ENCODE assay signal across 28 mouse cellular contexts in genomic region chr9:5525762-5526360, GRCm38 (mm10).
"Had no signal": no experiment of that assay in that cellular context is flagged by ENCODE, and none has a peak within 500 bp of the region (broad histone marks: within the 10 kb centered on the region; RNA-seq: fewer than 3 reads in every experiment).

No protein-coding gene starts in this region.

- H3K27ac ChIP-seq: heart, adult 2 months; heart, embryonic 13.5 days; heart, embryonic 15.5 days; hindbrain, embryonic 13.5 days; hindbrain, embryonic 15.5 days; hindbrain, postnatal 0 days; kidney, embryonic 15.5 days; kidney, postnatal 0 days; limb, embryonic 13.5 days; limb, embryonic 15.5 days; liver, embryonic 13.5 days; liver, embryonic 15.5 days had no signal

- H3K27me3 ChIP-seq: heart, embryonic 13.5 days; heart, embryonic 15.5 days; hindbrain, embryonic 13.5 days; hindbrain, embryonic 15.5 days; kidney, embryonic 15.5 days; limb, embryonic 13.5 days; limb, embryonic 15.5 days; liver, embryonic 13.5 days; liver, embryonic 15.5 days had no signal

- H3K9ac ChIP-seq: heart, embryonic 13.5 days; heart, embryonic 15.5 days; hindbrain, embryonic 13.5 days; hindbrain, embryonic 15.5 days; kidney, embryonic 15.5 days; limb, embryonic 13.5 days; limb, embryonic 15.5 days; liver, embryonic 13.5 days; liver, embryonic 15.5 days; liver, postnatal 0 days had no signal

- DNase-seq: gastrocnemius, postnatal 14 days; gastrocnemius, postnatal 36 days; heart, adult 11 months; heart, adult 2 months; heart, postnatal 14 days; heart, postnatal 36 days; kidney, adult 11 months; kidney, adult 2 months; kidney, adult 9 months; kidney, postnatal 14 days; kidney, postnatal 36 days; layer of hippocampus, postnatal 36 days; left cerebral cortex, postnatal 4 days; liver, embryonic 13.5 days; liver, postnatal 0 days had no signal

- ATAC-seq: hindbrain, postnatal 0 days; intestine, embryonic 16.5 days; liver, postnatal 0 days had no signal

- H3K9me3 ChIP-seq: heart, embryonic 13.5 days; heart, embryonic 15.5 days; hindbrain, embryonic 15.5 days; kidney, embryonic 15.5 days; limb, embryonic 13.5 days; limb, embryonic 15.5 days; liver, embryonic 13.5 days; liver, embryonic 15.5 days had no signal

- H3K4me3 ChIP-seq: heart, adult 2 months; heart, embryonic 13.5 days; heart, embryonic 15.5 days; hindbrain, embryonic 13.5 days; hindbrain, embryonic 15.5 days; kidney, embryonic 15.5 days; limb, embryonic 13.5 days; limb, embryonic 15.5 days; liver, embryonic 13.5 days; liver, embryonic 15.5 days had no signal

- H3K4me1 ChIP-seq: heart, embryonic 13.5 days; heart, embryonic 15.5 days; hindbrain, embryonic 13.5 days; hindbrain, embryonic 15.5 days; kidney, embryonic 15.5 days; limb, embryonic 13.5 days; limb, embryonic 15.5 days; liver, embryonic 13.5 days; liver, embryonic 15.5 days had no signal

- H3K36me3 ChIP-seq: heart, embryonic 13.5 days; heart, embryonic 15.5 days; hindbrain, embryonic 13.5 days; hindbrain, embryonic 15.5 days; kidney, embryonic 15.5 days; limb, embryonic 13.5 days; limb, embryonic 15.5 days; liver, embryonic 13.5 days; liver, embryonic 15.5 days had no signal

- H3K4me2 ChIP-seq: heart, embryonic 11.5 days; heart, embryonic 13.5 days; heart, embryonic 15.5 days; hindbrain, embryonic 13.5 days; hindbrain, embryonic 15.5 days; kidney, embryonic 15.5 days; limb, embryonic 13.5 days; limb, embryonic 15.5 days; liver, embryonic 11.5 days; liver, embryonic 13.5 days; liver, embryonic 15.5 days had no signal
